Mouse (Mus musculus) midbrain, postnatal 0 days (tissue): ENCODE measurements around the gene Capns1. TPM values are rescaled to one million over a fixed set of nuclear protein-coding genes. Genes with fewer than 3 reads are reported as not detected.
A peak's percentile ranks its signal among the peaks of the same experiment; 100 is the strongest.
"Not testable (repeated sequence)": the region's sequence is repeated elsewhere in the genome, so short reads cannot be mapped to it uniquely, and the experiment has no call there.

ENCODE experiments used
- ATAC-seq: fragments of 200-750 bp; cut with Nextera tagmentation; 2 replicates; pipeline ENCODE4 v1.8.0; 2017; ENCODE audit warnings: moderate number of reproducible peaks, mild to moderate bottlenecking, moderate TSS enrichment, moderate library complexity; ENCODE audit not compliant: low FRiP score
- DNase-seq: peaks from one replicate; pipeline ENCODE4 v3.0.0-alpha.2; 2015; ENCODE audit warnings: low spot score
- H3K27ac ChIP-seq: fragments of 300-500 bp; sonication (generic); 2 replicates; pipeline ENCODE4 v1.5.1; 2014; ENCODE audit warnings: low read depth, mild to moderate bottlenecking, low read length, mixed read lengths
- H3K27me3 ChIP-seq: fragments of 300-500 bp; sonication (generic); 2 replicates; pipeline ENCODE4 v1.6.1; 2014; ENCODE audit warnings: low read length, control low read depth, mixed read lengths; ENCODE audit not compliant: insufficient read depth
- H3K36me3 ChIP-seq: fragments of 300-500 bp; sonication (generic); 2 replicates; pipeline ENCODE4 v1.6.1; 2014; ENCODE audit warnings: low read length, control low read depth, mixed read lengths; ENCODE audit not compliant: insufficient read depth
- H3K4me1 ChIP-seq: fragments of 300-500 bp; sonication (generic); 2 replicates; pipeline ENCODE4 v1.6.1; 2014; ENCODE audit warnings: mild to moderate bottlenecking, control low read depth, antibody characterized with exemption, low read length, mixed read lengths; ENCODE audit not compliant: insufficient read depth
- H3K4me2 ChIP-seq: fragments of 300-500 bp; sonication (generic); 2 replicates; pipeline ENCODE4 v1.6.1; 2014; ENCODE audit warnings: low read depth, mild to moderate bottlenecking, low read length, mixed read lengths; ENCODE audit not compliant: poor library complexity, severe bottlenecking
- H3K4me3 ChIP-seq: fragments of 300-500 bp; sonication (generic); 2 replicates; pipeline ENCODE4 v1.5.1; 2014; ENCODE audit warnings: low read depth, mild to moderate bottlenecking, low read length, moderate library complexity
- H3K9ac ChIP-seq: fragments of 300-500 bp; sonication (generic); replicated peaks from 2 replicates; pipeline ENCODE4 v1.6.1; 2014; ENCODE audit warnings: mild to moderate bottlenecking, low read length, moderate library complexity, mixed read lengths; ENCODE audit not compliant: poor library complexity, severe bottlenecking
- H3K9me3 ChIP-seq: fragments of 300-500 bp; sonication (generic); 2 replicates; pipeline ENCODE4 v1.6.1; 2016; ENCODE audit warnings: low read length, control low read depth
- CTCF ChIP-seq: IDR thresholded peaks from 2 replicates; pipeline ENCODE4 v1.5.1; 2016; ENCODE audit warnings: antibody characterized with exemption, mild to moderate bottlenecking
- WGBS: fragments of 180-500 bp; shearing (Covaris S2); extraction: QIAGEN DNeasy Blood & Tissue Kit; methylation state at CpG from one replicate; pipeline ENCODE4 v1.1.7; 2014; 5-methylcytosine and 5-hydroxymethylcytosine counted together
- polyA plus RNA-seq: library from polyadenylated mRNA; unstranded; fragments of >200 nt; fragmentation: Nextera tagmentation; extraction: Ambion mirVana; gene quantifications from 2 replicates; pipeline ENCODE4 v1.2.1, GENCODE M21; 2015
- total RNA-seq: library from RNA; depleted of rRNA; stranded (reverse); fragments of >200 nt; gene quantifications from 2 replicates; pipeline ENCODE4 v1.2.3, GENCODE M21; 2014

Capns1 gene
- total and polyA plus RNA-seq, 2 experiments from 2014 or later: 58.0 to 272 TPM

GRCm38 (mm10) chr7:30211025-30211424, 12.4 kb upstream of the Capns1 start:
- Histone ChIP-seq H3K36me3 (no peaks in the 10 kb centered on the region), H3K27me3 (no peaks in the 10 kb centered on the region), H3K4me1 (no peaks in the 10 kb centered on the region), H3K9ac (no peak overlapping the region), H3K27ac (no peak overlapping the region), H3K4me3 (no peak overlapping the region), H3K9me3 (no peaks in the 10 kb centered on the region), H3K4me2 (no peak overlapping the region)
- no peak for DNase-seq
- ATAC-seq: no peak
- WGBS: 19% methylated on average over 4 of the region's 4 CpGs
- no peak for TF ChIP-seq CTCF

- 0 out of 2 replicates have a peak, but pooled peaks have one; percentile 10 for TF ChIP-seq CTCF
- not testable (repeated sequence) for H3K27ac ChIP-seq, H3K27me3 ChIP-seq, H3K4me3 ChIP-seq, H3K9me3 ChIP-seq, H3K9ac ChIP-seq, DNase-seq, ATAC-seq, H3K4me1 ChIP-seq, H3K36me3 ChIP-seq, H3K4me2 ChIP-seq
- WGBS: 41% methylated on average over 5 of the region's 5 CpGs
These were observed 7.8 kb upstream of the Capns1 start for GRCm38 (mm10) chr7:30206364-30206763.

GRCm38 (mm10) chr7:30205383-30205782, 6.8 kb upstream of the Capns1 start:
- no peaks in the 10 kb centered on the region for H3K9me3 ChIP-seq
- H3K4me3 ChIP-seq: no peak overlapping the region
- H3K27ac ChIP-seq: no peak overlapping the region
- H3K9ac ChIP-seq: no peak overlapping the region
- TF ChIP-seq CTCF: peak; percentile 86
- WGBS: 5% methylated on average over 2 of the region's 2 CpGs
- no peaks in the 10 kb centered on the region for H3K36me3 ChIP-seq
- DNase-seq: peak; percentile 69
- H3K4me2 ChIP-seq: no peak overlapping the region
- H3K27me3 ChIP-seq: no peaks in the 10 kb centered on the region
- no peaks in the 10 kb centered on the region for H3K4me1 ChIP-seq
- ATAC-seq: no peak

GRCm38 (mm10) chr7:30204380-30204779, 5.8 kb upstream of the Capns1 start:
- ATAC-seq: no peak
- WGBS: 15% methylated on average over 8 of the region's 8 CpGs
- TF ChIP-seq CTCF: no peak

GRCm38 (mm10) chr7:30202895-30203690, 4.5 kb upstream of the Capns1 start:
- WGBS: 83% methylated on average over 11 of the region's 11 CpGs

More at GRCm38 (mm10) chr7:30204380-30204779, 5.8 kb upstream of the Capns1 start:
- Histone ChIP-seq H3K9me3 (no peaks in the 10 kb centered on the region), H3K4me3 (no peak overlapping the region), H3K27me3 (no peaks in the 10 kb centered on the region), H3K4me1 (no peaks in the 10 kb centered on the region), H3K27ac (no peak overlapping the region), H3K9ac (no peak overlapping the region), H3K4me2 (no peak overlapping the region), H3K36me3 (no peaks in the 10 kb centered on the region)
- no peak for DNase-seq

GRCm38 (mm10) chr7:30200661-30201060, 2.0 kb upstream of the Capns1 start:
- WGBS: 93% methylated on average over 5 of the region's 5 CpGs
- not testable (repeated sequence) for H3K27ac ChIP-seq, H3K4me3 ChIP-seq

More at GRCm38 (mm10) chr7:30202895-30203690, 4.5 kb upstream of the Capns1 start:
- no peak overlapping the region for H3K27ac ChIP-seq
- no peaks in the 10 kb centered on the region for H3K4me1 ChIP-seq
- no peaks in the 10 kb centered on the region for H3K36me3 ChIP-seq
- ATAC-seq: no peak
- no peak overlapping the region for H3K4me2 ChIP-seq
- H3K9ac ChIP-seq: no peak overlapping the region
- H3K4me3 ChIP-seq: no peak overlapping the region
- TF ChIP-seq CTCF: no peak
- H3K9me3 ChIP-seq: no peaks in the 10 kb centered on the region
- no peak for DNase-seq
- H3K27me3 ChIP-seq: no peaks in the 10 kb centered on the region

More at GRCm38 (mm10) chr7:30200661-30201060, 2.0 kb upstream of the Capns1 start:
- not testable (repeated sequence) for H3K4me1 ChIP-seq, ATAC-seq, DNase-seq, H3K4me2 ChIP-seq, H3K9me3 ChIP-seq, H3K36me3 ChIP-seq, H3K27me3 ChIP-seq, H3K9ac ChIP-seq
